In genomic region chr1:79655819-79656555, GRCm38 (mm10) we compare ENCODE assay signal across 14 mouse cellular contexts. TPM values are rescaled to one million over a fixed set of nuclear protein-coding genes. Genes with fewer than 3 reads are reported as not detected.
"Had no signal": no experiment of that assay in that cellular context is flagged by ENCODE, and none has a peak within 500 bp of the region (broad histone marks: within the 10 kb centered on the region; RNA-seq: fewer than 3 reads in every experiment).

No protein-coding gene starts in this region.

- H3K9ac ChIP-seq: liver, embryonic 12.5 days; midbrain, embryonic 15.5 days; neural tube, embryonic 12.5 days; stomach, embryonic 15.5 days had no signal

- H3K27ac ChIP-seq: left cerebral cortex, adult 2 months; liver, embryonic 12.5 days; macrophage; midbrain, embryonic 15.5 days; neural tube, embryonic 12.5 days; stomach, embryonic 15.5 days had no signal

- H3K4me2 ChIP-seq: liver, embryonic 12.5 days; midbrain, embryonic 11.5 days; midbrain, embryonic 15.5 days; neural tube, embryonic 12.5 days; stomach, embryonic 15.5 days had no signal

- H3K9me3 ChIP-seq: liver, embryonic 12.5 days; megakaryocyte, embryonic 14.5 days; midbrain, embryonic 15.5 days; neural tube, embryonic 12.5 days; stomach, embryonic 15.5 days had no signal

- H3K4me1 ChIP-seq: liver, embryonic 12.5 days; midbrain, embryonic 15.5 days; neural tube, embryonic 12.5 days; stomach, embryonic 15.5 days had no signal

- DNase-seq: kidney, adult 11 months; kidney, postnatal 10 days; lung, postnatal 10 days; right cerebral cortex, postnatal 14 days; thymus, adult 2 months; thymus, postnatal 25 days had no signal

- ATAC-seq: liver, embryonic 12.5 days; midbrain, embryonic 15.5 days had no signal

- H3K36me3 ChIP-seq: liver, embryonic 12.5 days; midbrain, embryonic 15.5 days; neural tube, embryonic 12.5 days; stomach, embryonic 15.5 days had no signal

- H3K4me3 ChIP-seq: left cerebral cortex, adult 2 months; liver, embryonic 12.5 days; megakaryocyte, embryonic 14.5 days; midbrain, embryonic 15.5 days; neural tube, embryonic 12.5 days; stomach, embryonic 15.5 days had no signal

- H3K27me3 ChIP-seq: liver, embryonic 12.5 days; megakaryocyte, embryonic 14.5 days; midbrain, embryonic 15.5 days; neural tube, embryonic 12.5 days; stomach, embryonic 15.5 days had no signal

RNA-seq across cellular contexts. Expression of gene Ap1s3, which starts 15.8 kb away (rescaled TPM):
- polyA plus RNA-seq: neural tube, embryonic 12.5 days had no signal
